Mouse (Mus musculus) spleen, postnatal 10 days (tissue): ENCODE results near the gene Clpb.
"Not testable (repeated sequence)": the region's sequence is repeated elsewhere in the genome, so short reads cannot be mapped to it uniquely, and the experiment has no call there.

Experiments used
- DNase-seq, 2 experiments: peaks; one replicate each; pipeline ENCODE4 v3.0.0; 2021 to 2022; ENCODE audit warnings: low spot score in 2 of 2

Clpb gene

DNA sequence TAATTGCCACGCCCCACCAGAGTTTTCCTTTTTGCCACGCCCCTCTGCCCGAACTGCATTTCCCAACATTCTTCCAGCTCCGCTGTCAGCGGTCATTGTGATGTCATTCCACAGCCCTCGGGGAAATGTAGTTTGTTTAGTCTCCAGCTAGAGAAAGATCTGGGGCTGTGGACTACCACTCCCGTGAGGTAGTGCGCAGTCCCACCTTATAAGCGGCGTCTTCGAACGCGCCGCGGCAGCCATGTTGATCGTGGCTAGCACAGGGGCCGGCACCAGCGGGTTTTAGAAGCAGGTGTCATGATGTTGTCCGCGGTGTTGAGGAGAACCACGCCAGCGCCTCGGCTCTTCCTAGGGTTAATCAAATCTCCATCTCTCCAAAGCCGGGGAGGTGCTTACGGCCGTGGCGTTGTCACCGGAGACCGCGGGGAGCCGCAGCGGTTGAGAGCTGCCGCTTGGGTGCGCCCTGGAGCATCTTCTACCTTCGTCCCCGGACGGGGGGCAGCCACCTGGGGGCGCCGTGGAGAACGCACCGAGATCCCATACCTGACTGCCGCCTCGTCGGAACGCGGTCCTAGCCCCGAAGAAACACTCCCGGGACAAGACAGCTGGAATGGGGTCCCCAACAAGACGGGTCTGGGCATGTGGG, at the start of gene Clpb:
Gene Clpb, plus strand, starts transcription at position 120 of the 646 bp plus-strand sequence.
- peak; percentile 83 to 88 for DNase-seq

- DNase-seq: no peak
Measured at GRCm38 (mm10) chr7:101615406-101615805, 48.0 kb upstream of the Clpb start.

- no peak for DNase-seq
Measured at GRCm38 (mm10) chr7:101616136-101616835, 47.1 kb upstream of the Clpb start.

- no peak for DNase-seq
Measured at GRCm38 (mm10) chr7:101617438-101618165, 45.8 kb upstream of the Clpb start.

- DNase-seq: no peak
Measured at GRCm38 (mm10) chr7:101618273-101618672, 45.2 kb upstream of the Clpb start.

- peak in 1 of 2 experiments; percentile 39 for DNase-seq
Measured at GRCm38 (mm10) chr7:101620373-101620772, 43.1 kb upstream of the Clpb start.

- not testable (repeated sequence) for DNase-seq
Measured at GRCm38 (mm10) chr7:101621861-101622260, 41.6 kb upstream of the Clpb start.

- DNase-seq: no peak
Measured at GRCm38 (mm10) chr7:101624283-101624682, 39.1 kb upstream of the Clpb start.

DNA sequence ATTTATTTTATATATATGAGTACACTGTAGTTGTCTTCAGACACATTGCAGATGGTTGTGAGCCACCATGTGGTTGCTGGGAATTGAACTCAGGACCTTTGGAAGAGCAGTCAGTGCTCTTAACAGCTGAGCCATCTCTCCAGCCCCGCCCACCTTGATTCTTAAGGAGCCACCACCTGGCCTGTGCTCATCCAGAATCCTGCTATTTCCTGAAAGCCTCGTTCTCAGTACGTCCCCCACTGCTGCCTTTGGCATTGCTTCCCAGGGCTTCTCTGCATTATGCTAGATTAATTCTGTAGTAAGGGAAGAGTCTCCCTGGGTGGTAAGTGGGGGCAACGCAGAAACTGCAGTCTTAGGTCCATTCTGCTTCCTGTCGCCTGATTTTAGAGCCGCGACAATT, 36.3 kb upstream of the Clpb start:
- not testable (repeated sequence) for DNase-seq

DNA sequence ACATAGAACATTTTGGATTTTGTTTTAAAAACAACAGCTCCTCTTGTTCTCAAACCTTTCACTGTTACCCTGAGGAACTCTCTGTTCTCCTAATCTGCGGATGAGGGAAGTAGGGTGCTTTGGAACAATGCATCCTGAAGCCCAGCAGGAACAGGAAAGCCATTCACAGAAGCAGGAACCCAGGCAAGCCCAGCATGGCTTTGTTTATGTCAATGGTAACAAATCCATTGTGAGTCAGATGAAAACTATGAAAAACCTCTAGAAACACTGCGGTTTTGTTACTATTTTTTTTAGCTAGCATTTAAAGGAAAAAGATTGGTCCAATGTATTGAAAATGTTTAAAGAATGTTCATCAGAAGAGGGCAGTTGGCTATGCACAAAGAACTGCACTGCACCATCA, 35.0 kb upstream of the Clpb start:
- DNase-seq: no peak

- no peak for DNase-seq
Measured at GRCm38 (mm10) chr7:101633629-101634177, 29.7 kb upstream of the Clpb start.

DNA sequence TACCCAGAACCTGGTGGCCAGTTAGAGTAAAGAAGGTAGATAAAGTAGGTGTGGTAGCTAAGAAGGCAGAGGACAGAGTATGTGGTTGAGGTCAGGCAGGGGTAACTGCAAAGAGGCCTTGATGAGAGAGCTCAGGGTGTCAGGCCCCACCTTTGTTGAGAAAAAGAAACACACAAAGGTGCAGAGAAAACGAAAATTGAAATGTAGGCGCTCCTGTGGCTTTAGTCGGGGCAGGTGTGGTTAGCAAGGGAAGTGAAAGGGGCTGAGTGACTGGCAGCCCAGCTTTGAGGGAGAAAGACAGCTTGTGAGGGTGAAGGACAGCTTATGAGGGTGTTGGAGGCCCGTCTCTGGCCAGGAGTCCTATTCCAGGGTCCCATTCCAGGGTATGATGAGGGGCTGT, 28.9 kb upstream of the Clpb start:
- no peak for DNase-seq

GRCm38 (mm10) chr7:101636056-101636455, 27.4 kb upstream of the Clpb start:
- no peak for DNase-seq

DNA sequence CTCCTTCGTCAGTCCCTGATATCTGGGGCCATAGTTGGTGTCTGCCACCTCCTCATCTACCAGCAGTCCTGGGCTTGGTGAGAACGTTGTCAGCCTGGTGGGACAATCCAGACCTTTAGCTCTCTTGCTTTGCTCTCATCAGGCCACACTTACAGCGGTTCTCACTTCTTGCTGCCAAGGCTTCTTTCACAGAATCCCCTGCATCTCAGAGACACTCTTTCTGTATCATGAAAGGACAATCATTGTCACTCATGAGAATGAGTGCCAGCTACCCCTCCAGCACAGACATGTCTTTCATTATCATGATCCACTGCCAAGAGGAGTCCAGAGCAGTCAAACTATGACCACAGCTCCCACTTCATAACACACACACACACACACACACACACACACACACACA, 19.6 kb upstream of the Clpb start:
- DNase-seq: no peak

- DNase-seq: no peak
Measured at GRCm38 (mm10) chr7:101649729-101650128, 13.7 kb upstream of the Clpb start.

DNA sequence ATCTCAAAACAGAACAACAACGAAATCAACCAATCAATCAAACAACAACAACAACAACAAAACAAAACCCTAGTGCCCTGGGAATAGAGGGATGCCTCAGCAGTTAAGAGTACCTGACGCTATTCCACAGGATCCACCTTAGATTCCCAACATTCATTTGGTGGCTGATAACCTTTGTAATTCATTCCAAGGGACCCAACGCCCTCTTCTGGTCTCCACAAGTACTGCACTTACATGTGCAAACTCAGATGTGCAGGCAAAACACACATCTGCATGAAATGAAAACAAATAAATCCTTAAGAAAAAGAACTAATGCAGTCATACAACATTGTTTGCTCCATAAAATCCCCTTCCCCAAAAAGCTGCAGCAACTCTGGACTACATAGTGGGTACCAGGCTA, 12.9 kb upstream of the Clpb start:
- DNase-seq: peak in 1 of 2 experiments; percentile 50

- DNase-seq: no peak
Measured at GRCm38 (mm10) chr7:101653681-101654209, 9.7 kb upstream of the Clpb start.

DNA sequence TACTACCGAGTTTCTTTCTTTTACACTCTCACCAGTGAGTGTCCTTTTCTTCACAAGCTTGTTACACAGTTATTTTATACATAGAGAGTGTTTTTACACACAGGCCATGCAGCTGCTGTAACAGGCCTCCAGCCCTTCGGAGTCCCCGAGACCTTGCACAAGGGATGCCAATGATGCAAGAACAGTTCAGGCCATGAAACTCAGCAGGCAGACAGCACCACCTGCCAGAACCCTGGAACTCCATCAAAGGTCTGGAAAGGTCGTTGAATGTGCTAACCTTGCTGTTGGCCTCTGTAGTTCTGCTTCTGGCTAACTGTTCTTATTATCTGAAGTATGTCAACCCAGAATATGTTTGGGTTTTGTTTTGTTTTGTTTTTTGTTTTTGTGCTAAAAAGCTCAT, 8.5 kb upstream of the Clpb start:
- DNase-seq: no peak

- DNase-seq: no peak
Measured at GRCm38 (mm10) chr7:101662006-101662405, 1.4 kb upstream of the Clpb start.

DNA sequence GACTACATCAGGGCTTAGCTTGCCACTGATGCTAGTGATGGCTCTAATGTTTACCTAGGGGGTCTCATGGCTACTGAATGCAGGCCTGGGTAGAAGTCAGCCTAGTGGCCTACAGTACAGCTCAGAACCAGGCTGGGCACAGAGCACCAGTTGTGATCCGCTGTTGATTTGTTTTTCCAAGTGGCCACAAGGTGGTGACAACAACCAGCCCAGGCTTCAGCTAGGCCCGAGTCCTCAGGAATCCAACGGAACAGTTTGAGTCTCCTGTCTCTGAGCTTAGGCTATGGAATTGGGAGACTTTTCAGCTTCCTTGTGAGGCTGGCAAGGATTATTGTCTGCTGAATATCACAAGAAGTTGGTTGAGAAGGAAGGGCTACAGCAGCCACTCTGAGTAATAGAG, 3.1 kb downstream of the Clpb start:
- no peak for DNase-seq

- no peak for DNase-seq
Measured at GRCm38 (mm10) chr7:101671601-101672280, 8.3 kb downstream of the Clpb start.

- no peak for DNase-seq
Measured at GRCm38 (mm10) chr7:101673497-101673896, 10.1 kb downstream of the Clpb start.
